Mouse (Mus musculus) CD4-positive naive resting alpha-beta T cell, adult 76 days (primary cell): ENCODE data around the gene Zmynd15. TPM values are rescaled to one million over a fixed set of nuclear protein-coding genes. Genes with fewer than 3 reads are reported as not detected.

Experiments used
- total RNA-seq: library from RNA; stranded (reverse); gene quantifications from one replicate; pipeline ENCODE4 v1.2.4, GENCODE M21; 2023

Gene Zmynd15
- total RNA-seq: 0.91 TPM

GRCm38 (mm10) chr11:70458688-70459600 lies at the start of gene Zmynd15:
Gene Zmynd15, plus strand, starts transcription at chr11:70459433.

DNA sequence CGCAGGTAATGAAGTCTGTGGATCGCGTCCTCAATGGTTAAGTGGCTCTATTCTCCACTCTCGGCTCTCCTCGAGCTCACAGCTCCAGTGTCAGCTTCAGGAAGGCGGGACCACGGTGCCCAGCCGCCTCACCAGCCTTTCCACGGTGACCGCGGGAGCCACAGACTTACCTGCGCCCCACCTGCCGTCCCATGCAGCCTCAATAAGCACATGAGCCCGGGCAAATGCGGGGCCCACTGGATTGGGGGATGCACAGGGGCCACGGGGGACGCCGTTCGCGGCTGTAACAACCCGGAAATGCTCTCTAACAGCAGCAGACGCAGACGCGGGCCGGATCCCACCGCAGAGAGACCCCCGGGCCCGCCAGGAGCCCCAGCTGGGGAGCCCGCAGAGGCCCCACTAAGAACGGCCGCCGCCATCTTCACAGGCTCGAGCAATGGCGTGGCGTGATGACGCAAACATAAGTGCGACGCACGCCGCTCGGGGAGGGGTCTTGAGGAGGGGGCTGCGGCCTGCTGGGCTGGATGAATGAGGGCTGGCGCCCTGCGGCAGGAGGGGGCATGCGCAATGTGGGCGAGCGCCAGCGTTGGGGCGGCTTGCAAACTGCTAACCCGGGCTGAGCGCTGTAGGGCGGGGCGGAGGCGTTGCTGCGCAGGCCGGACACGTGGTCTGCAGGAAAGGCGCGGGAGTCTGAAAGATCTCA lies 49.5 kb upstream of the Zmynd15 start, which contains the start of gene Pelp1:
TSS of gene Pelp1 (minus strand) at position 438 of the 703 bp plus-strand sequence.

GRCm38 (mm10) chr11:70432048-70432894 lies 27.0 kb upstream of the Zmynd15 start, which contains the start of gene Arrb2:
Gene Arrb2, plus strand, starts transcription at chr11:70432635.

GRCm38 (mm10) chr11:70451797-70452498 lies 7.3 kb upstream of the Zmynd15 start, which contains the start of gene Med11:
Gene Med11, plus strand, starts transcription at chr11:70451919.

DNA sequence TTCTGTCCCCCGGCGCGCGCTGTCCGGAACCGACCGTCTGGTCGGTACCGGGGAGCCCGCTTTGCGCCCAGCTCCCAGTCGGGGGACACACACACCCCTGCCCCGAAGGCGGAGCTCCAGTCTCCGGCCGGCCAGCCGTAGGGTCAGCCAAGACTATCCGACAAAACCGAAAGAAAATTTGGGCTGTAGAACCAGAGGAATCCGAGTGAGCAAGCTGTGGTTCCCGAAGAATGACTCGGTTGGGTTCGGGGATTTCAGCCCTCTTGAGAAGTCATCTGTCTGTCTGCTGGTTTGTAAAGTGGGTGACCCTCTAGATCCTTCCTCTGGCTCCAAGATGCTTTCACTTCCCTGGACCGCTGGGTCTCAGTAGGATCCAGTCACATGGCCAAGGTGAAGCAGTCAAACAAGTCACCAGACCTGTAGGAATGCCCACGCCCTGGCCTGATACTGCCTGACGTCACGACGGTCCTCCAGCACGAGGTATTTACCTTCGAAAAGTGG lies 418 bp downstream of the Zmynd15 start, which contains the start of gene Cxcl16:
TSS of gene Cxcl16 (minus strand) at position 384 of the 501 bp plus-strand sequence.

GRCm38 (mm10) chr11:70504970-70505369 lies 45.7 kb downstream of the Zmynd15 start, which contains the start of gene Tm4sf5:
Gene Tm4sf5, plus strand, starts transcription at chr11:70505244.

GRCm38 (mm10) chr11:70514288-70514687 lies 55.1 kb downstream of the Zmynd15 start, which contains the start of gene Vmo1:
Gene Vmo1, minus strand, starts transcription at chr11:70514616.

Other genes starting within 250 kb of the Zmynd15 start
- gene Slc16a11, start 246.7 kb upstream of the Zmynd15 start, total RNA-seq: not detected
- 1.8 TPM for gene Slc16a13, start 238.4 kb upstream of the Zmynd15 start, total RNA-seq
- gene Bcl6b, start 229.6 kb upstream of the Zmynd15 start, total RNA-seq: 0.21 TPM
- 70.8 TPM for gene 0610010K14Rik, start 221.5 kb upstream of the Zmynd15 start, total RNA-seq
- gene Gm21988, start 219.6 kb upstream of the Zmynd15 start, total RNA-seq: 2.5 TPM
- 62.8 TPM for gene Rnasek, start 219.6 kb upstream of the Zmynd15 start, total RNA-seq
- gene Alox12, start 204.1 kb upstream of the Zmynd15 start, total RNA-seq: 0.73 TPM
- not detected for gene Alox12e, start 136.8 kb upstream of the Zmynd15 start, total RNA-seq
- gene Alox15, start 107.4 kb upstream of the Zmynd15 start, total RNA-seq: 0.62 TPM
- gene Pelp1, start 49.4 kb upstream of the Zmynd15 start, total RNA-seq: 27.5 TPM
- gene Arrb2, start 26.8 kb upstream of the Zmynd15 start, total RNA-seq: 223 TPM
- gene Med11, start 7.5 kb upstream of the Zmynd15 start, total RNA-seq: 52.7 TPM
- gene Cxcl16, start 551 bp downstream of the Zmynd15 start, total RNA-seq: 1.5 TPM
- gene Tm4sf5, start 45.8 kb downstream of the Zmynd15 start, total RNA-seq: not detected
- gene Vmo1, start 55.2 kb downstream of the Zmynd15 start, total RNA-seq: not detected
- not detected for gene Gltpd2, start 59.8 kb downstream of the Zmynd15 start, total RNA-seq
- gene Psmb6, start 65.9 kb downstream of the Zmynd15 start, total RNA-seq: 142 TPM
- not detected for gene Gm40193, start 73.5 kb downstream of the Zmynd15 start, total RNA-seq
- 2.4 TPM for gene Pld2, start 80.6 kb downstream of the Zmynd15 start, total RNA-seq
- gene Mink1, start 103.4 kb downstream of the Zmynd15 start, total RNA-seq: 149 TPM
- gene 4930544D05Rik, start 156.4 kb downstream of the Zmynd15 start, total RNA-seq: 1.00 TPM
- 4.7 TPM for gene Chrne, start 159.8 kb downstream of the Zmynd15 start, total RNA-seq
- not detected for gene Gp1ba, start 179.7 kb downstream of the Zmynd15 start, total RNA-seq
- gene Rnf167, start 187.8 kb downstream of the Zmynd15 start, total RNA-seq: 215 TPM
- 40.7 TPM for gene Slc25a11, start 188.0 kb downstream of the Zmynd15 start, total RNA-seq
- 1,339 TPM for gene Pfn1, start 195.2 kb downstream of the Zmynd15 start, total RNA-seq
- 25.0 TPM for gene Eno3, start 197.8 kb downstream of the Zmynd15 start, total RNA-seq
- 26.1 TPM for gene Spag7, start 210.0 kb downstream of the Zmynd15 start, total RNA-seq
- gene Camta2, start 228.7 kb downstream of the Zmynd15 start, total RNA-seq: 45.0 TPM
- gene Inca1, start 240.7 kb downstream of the Zmynd15 start, total RNA-seq: 0.97 TPM
- gene Kif1c, start 241.1 kb downstream of the Zmynd15 start, total RNA-seq: 22.1 TPM